ENCODE assay signal across 21 mouse cellular contexts in the genomic region with DNA sequence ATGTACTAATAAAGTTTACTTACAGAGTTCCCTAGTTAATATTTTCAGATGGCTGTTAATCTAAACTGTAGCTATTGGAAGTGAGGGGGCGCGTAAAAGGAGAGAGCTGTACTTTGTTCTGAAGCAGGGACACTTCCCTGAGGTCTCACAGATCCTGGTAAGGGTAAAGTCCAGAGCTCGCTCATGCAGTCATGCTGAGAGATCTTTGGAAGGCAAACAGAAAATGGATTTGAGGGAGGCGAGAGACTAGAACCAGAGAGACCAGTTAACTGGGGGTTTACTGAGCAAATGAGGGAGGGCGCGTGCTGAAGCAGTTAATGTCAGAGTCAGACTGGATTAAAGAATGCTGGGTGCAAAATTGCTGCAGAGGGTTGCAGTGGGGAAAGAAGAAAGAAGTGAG. TPM values are rescaled to one million over a fixed set of nuclear protein-coding genes. Genes with fewer than 3 reads are reported as not detected.
DNase-seq lines count a peak whose midpoint lies in the region; ATAC-seq lines count a peak whose summit lies in the region.
"Had no signal": no experiment of that assay in that cellular context is flagged by ENCODE, and none has a peak within 500 bp of the region (broad histone marks: within the 10 kb centered on the region; RNA-seq: fewer than 3 reads in every experiment).

No protein-coding gene starts in this region.

- H3K9me3 ChIP-seq in intestine, embryonic 16.5 days (ENCODE audit: control insufficient read depth, low read length), result no peaks in the 10 kb centered on the region
- no peaks in the 10 kb centered on the region for H3K9me3 ChIP-seq in stomach, embryonic 16.5 days (replicated peaks; ENCODE audit: control insufficient read depth, low read length)
- H3K9me3 ChIP-seq in forebrain, embryonic 15.5 days, result no peaks in the 10 kb centered on the region
- H3K9me3 ChIP-seq: heart, embryonic 12.5 days; hindbrain, embryonic 15.5 days; lung, embryonic 15.5 days; neural tube, embryonic 13.5 days had no signal

- no peaks in the 10 kb centered on the region for H3K27me3 ChIP-seq in intestine, embryonic 16.5 days (replicated peaks; ENCODE audit: control insufficient read depth, insufficient read depth, low read length)
- no peaks in the 10 kb centered on the region for H3K27me3 ChIP-seq in stomach, embryonic 16.5 days (ENCODE audit: control insufficient read depth, insufficient read depth, low read length)
- no peaks in the 10 kb centered on the region for H3K27me3 ChIP-seq in forebrain, embryonic 15.5 days
- H3K27me3 ChIP-seq: heart, embryonic 12.5 days; hindbrain, embryonic 15.5 days; lung, embryonic 15.5 days; neural tube, embryonic 13.5 days had no signal

- peak overlapping the region; percentile 26; the same call in 1 of the 2 replicates for H3K4me2 ChIP-seq in intestine, embryonic 16.5 days (ENCODE audit: low read depth, low read length)
- no peak overlapping the region for H3K4me2 ChIP-seq in stomach, embryonic 16.5 days (ENCODE audit: low read depth, low read length)
- no peak overlapping the region for H3K4me2 ChIP-seq in forebrain, embryonic 15.5 days (replicated peaks)
- H3K4me2 ChIP-seq: heart, embryonic 12.5 days; hindbrain, embryonic 15.5 days; lung, embryonic 15.5 days; midbrain, embryonic 11.5 days; neural tube, embryonic 13.5 days had no signal

- no peak overlapping the region for H3K4me3 ChIP-seq in intestine, embryonic 16.5 days (ENCODE audit: low read length)
- H3K4me3 ChIP-seq in stomach, embryonic 16.5 days (replicated peaks; ENCODE audit: low read length), result no peak overlapping the region
- no peak overlapping the region for H3K4me3 ChIP-seq in forebrain, embryonic 15.5 days
- H3K4me3 ChIP-seq: heart, embryonic 12.5 days; hindbrain, embryonic 15.5 days; layer of hippocampus, adult 2 months; left cerebral cortex, adult 2 months; lung, embryonic 15.5 days; neural tube, embryonic 13.5 days had no signal

- WGBS in intestine, embryonic 16.5 days, result 47% methylated on average over 6 of the region's 6 CpGs
- WGBS in stomach, embryonic 16.5 days, result 64% methylated on average over 6 of the region's 6 CpGs
- 83% methylated on average over 6 of the region's 6 CpGs for WGBS in forebrain, embryonic 15.5 days

- DNase-seq in kidney, adult 9 months, result peak; percentile 87
- DNase-seq in kidney, postnatal 4 days, result peak; percentile 6 to 26
- DNase-seq in left cerebral cortex, adult 11 months (ENCODE audit: low spot score), result no peak
- no peak for DNase-seq in heart, adult 9 months (ENCODE audit: low spot score in 2 of 2)
- DNase-seq: adrenal gland, postnatal 25 days; cerebellum, adult 18-20 months; heart, postnatal 36 days; thymus, postnatal 4 days had no signal

- ATAC-seq in intestine, embryonic 16.5 days, result peak; percentile 70
- ATAC-seq in stomach, embryonic 16.5 days (ENCODE audit: insufficient read depth, low FRiP score), result no peak
- no peak for ATAC-seq in forebrain, embryonic 15.5 days (replicated peaks)

- H3K9ac ChIP-seq in intestine, embryonic 16.5 days (ENCODE audit: low read depth, low read length), result peak overlapping the region; percentile 50; the same call in 1 of the 2 replicates
- H3K9ac ChIP-seq in stomach, embryonic 16.5 days (ENCODE audit: low read length), result no peak overlapping the region
- H3K9ac ChIP-seq in forebrain, embryonic 15.5 days (replicated peaks), result no peak overlapping the region
- H3K9ac ChIP-seq: heart, embryonic 12.5 days; hindbrain, embryonic 15.5 days; lung, embryonic 15.5 days; neural tube, embryonic 13.5 days had no signal

- H3K27ac ChIP-seq in intestine, embryonic 16.5 days (ENCODE audit: low read length), result peak overlapping the region; percentile 91
- H3K27ac ChIP-seq in stomach, embryonic 16.5 days (ENCODE audit: low read length), result peak overlapping the region; percentile 1; the same call in 1 of the 2 replicates
- no peak overlapping the region for H3K27ac ChIP-seq in forebrain, embryonic 15.5 days (replicated peaks)
- H3K27ac ChIP-seq: hindbrain, embryonic 15.5 days; layer of hippocampus, adult 2 months; left cerebral cortex, adult 2 months; lung, embryonic 15.5 days; macrophage; neural tube, embryonic 13.5 days had no signal

- H3K36me3 ChIP-seq in intestine, embryonic 16.5 days (ENCODE audit: control insufficient read depth, insufficient read depth, low read length), result 0 out of 2 replicates have a peak, but pooled peaks cover 3% of the 10 kb centered on the region
- H3K36me3 ChIP-seq in stomach, embryonic 16.5 days (ENCODE audit: control insufficient read depth, insufficient read depth, low read length), result 0 out of 2 replicates have a peak, but pooled peaks cover 5% of the 10 kb centered on the region
- no peaks in the 10 kb centered on the region for H3K36me3 ChIP-seq in forebrain, embryonic 15.5 days
- H3K36me3 ChIP-seq: lung, embryonic 15.5 days had no signal

- H3K4me1 ChIP-seq in intestine, embryonic 16.5 days (ENCODE audit: control insufficient read depth, insufficient read depth, low read length), result peaks cover 18% of the 10 kb centered on the region; the same call in 1 of the 2 replicates
- H3K4me1 ChIP-seq in stomach, embryonic 16.5 days (ENCODE audit: control insufficient read depth, insufficient read depth, low read length), result peaks cover 7% of the 10 kb centered on the region; the same call in 1 of the 2 replicates
- peaks cover 9% of the 10 kb centered on the region for H3K4me1 ChIP-seq in forebrain, embryonic 15.5 days

RNA-seq across cellular contexts. Expression of gene Amacr, which starts 4.2 kb away (rescaled TPM):
- polyA plus RNA-seq in intestine, embryonic 16.5 days (2015; fragmentation: Nextera tagmentation; extraction: Ambion mirVana), result 27.1 and 29.4 TPM in 2 replicates
- 17.0 and 17.6 TPM in 2 replicates for polyA plus RNA-seq in stomach, embryonic 16.5 days (2015; fragmentation: Nextera tagmentation; extraction: Ambion mirVana)
- 7.9 and 11.0 TPM in 2 replicates for polyA plus RNA-seq in forebrain, embryonic 15.5 days (2015; fragmentation: Nextera tagmentation; extraction: Ambion mirVana)

RNA-seq across cellular contexts. Expression of gene Slc45a2, which starts 14.8 kb away (rescaled TPM):
- not detected in 2 replicates for polyA plus RNA-seq in intestine, embryonic 16.5 days (2015; fragmentation: Nextera tagmentation; extraction: Ambion mirVana)
- not detected in 2 replicates for polyA plus RNA-seq in stomach, embryonic 16.5 days (2015; fragmentation: Nextera tagmentation; extraction: Ambion mirVana)
- polyA plus RNA-seq in forebrain, embryonic 15.5 days (2015; fragmentation: Nextera tagmentation; extraction: Ambion mirVana), result 0.11 TPM in 1 of 2 replicates, not detected in the other
- polyA plus RNA-seq: C2C12; heart, embryonic 12.5 days; limb, embryonic 11.5 days; lung, embryonic 15.5 days; macrophage; neural tube, embryonic 13.5 days had no signal

RNA-seq across cellular contexts. Expression of gene C1qtnf3, which starts 33.6 kb away (rescaled TPM):
- 2.2 and 2.7 TPM in 2 replicates for polyA plus RNA-seq in intestine, embryonic 16.5 days (2015; fragmentation: Nextera tagmentation; extraction: Ambion mirVana)
- polyA plus RNA-seq in stomach, embryonic 16.5 days (2015; fragmentation: Nextera tagmentation; extraction: Ambion mirVana), result 3.4 and 4.8 TPM in 2 replicates
- polyA plus RNA-seq in forebrain, embryonic 15.5 days (2015; fragmentation: Nextera tagmentation; extraction: Ambion mirVana), result 0.15 and 0.32 TPM in 2 replicates
- polyA plus RNA-seq: macrophage had no signal

RNA-seq across cellular contexts. Expression of gene Rxfp3, which starts 52.0 kb away (rescaled TPM):
- not detected in 2 replicates for polyA plus RNA-seq in intestine, embryonic 16.5 days (2015; fragmentation: Nextera tagmentation; extraction: Ambion mirVana)
- polyA plus RNA-seq in stomach, embryonic 16.5 days (2015; fragmentation: Nextera tagmentation; extraction: Ambion mirVana), result 0.03 TPM in 1 of 2 replicates, not detected in the other
- polyA plus RNA-seq in forebrain, embryonic 15.5 days (2015; fragmentation: Nextera tagmentation; extraction: Ambion mirVana), result 1.8 and 2.1 TPM in 2 replicates
- polyA plus RNA-seq: macrophage had no signal

Comparison
In these comparisons a context has a peak if more than half of its experiments do, and no peak if none do; other contexts are left out.
1. DNase-seq: peak in kidney, adult 9 months (single experiment) and kidney, postnatal 4 days (2 of 2); none in left cerebral cortex, adult 11 months (single experiment) and heart, adult 9 months (0 of 2).